Mouse (Mus musculus) lung, postnatal 4 days (tissue): ENCODE measurements around the gene Vmn2r68.

Experiments
- DNase-seq, 2 experiments: peaks; one replicate each; pipeline ENCODE4 v3.0.0; 2021

The Vmn2r68 gene

DNA sequence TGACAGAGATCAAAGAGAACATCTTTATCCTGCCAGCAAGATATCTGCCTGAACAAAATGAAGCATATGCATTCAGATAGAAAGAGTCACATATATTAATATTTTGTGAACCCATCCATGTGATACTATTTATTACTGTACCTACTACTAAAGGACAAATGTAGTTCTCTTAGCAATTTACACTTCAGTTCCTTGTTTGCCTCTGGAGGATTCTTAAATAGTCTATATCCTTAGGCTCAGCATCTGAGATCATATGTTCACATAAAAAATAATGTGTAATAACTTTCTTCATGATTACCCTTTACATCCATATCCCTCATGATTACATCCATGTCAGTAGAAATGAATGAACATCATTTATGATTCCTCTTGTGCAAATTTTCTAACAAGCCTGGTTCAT, at the start of gene Vmn2r68:
TSS of gene Vmn2r68 (minus strand) at position 101 of the 400 bp plus-strand sequence.
- no peak for DNase-seq
